Mouse (Mus musculus): ENCODE measurements at regions not wholly inside any gene's neighbourhood (a gene's known extent, or its start where the extent isn't known, plus 50 kb on each side); places are given as distances from the start of the nearest gene placed in this dataset.

GRCm38 (mm10) chr1:73259525-73260098, 243.9 kb upstream of the Tnp1 start:
- Histone ChIP-seq H3K4me3 (ENCODE audit: low read depth, low read length) (no peak overlapping the region), H3K9ac (replicated peaks; ENCODE audit: low read depth, low read length) (no peak overlapping the region), H3K27me3 (ENCODE audit: control insufficient read depth, insufficient read depth, low read length) (no peaks in the 10 kb centered on the region), H3K36me3 (ENCODE audit: control insufficient read depth, insufficient read depth, low read length) (no peaks in the 10 kb centered on the region), H3K9me3 (ENCODE audit: control insufficient read depth, low read length) (no peaks in the 10 kb centered on the region), H3K27ac (ENCODE audit: low read depth, low read length) (no peak overlapping the region), H3K4me2 (ENCODE audit: low read depth, low read length) (no peak overlapping the region), H3K4me1 (ENCODE audit: control insufficient read depth, insufficient read depth, low read length) (no peaks in the 10 kb centered on the region)
- WGBS: 42% methylated on average over 5 of the region's 5 CpGs
- ATAC-seq (ENCODE audit: low read depth): no peak

DNA sequence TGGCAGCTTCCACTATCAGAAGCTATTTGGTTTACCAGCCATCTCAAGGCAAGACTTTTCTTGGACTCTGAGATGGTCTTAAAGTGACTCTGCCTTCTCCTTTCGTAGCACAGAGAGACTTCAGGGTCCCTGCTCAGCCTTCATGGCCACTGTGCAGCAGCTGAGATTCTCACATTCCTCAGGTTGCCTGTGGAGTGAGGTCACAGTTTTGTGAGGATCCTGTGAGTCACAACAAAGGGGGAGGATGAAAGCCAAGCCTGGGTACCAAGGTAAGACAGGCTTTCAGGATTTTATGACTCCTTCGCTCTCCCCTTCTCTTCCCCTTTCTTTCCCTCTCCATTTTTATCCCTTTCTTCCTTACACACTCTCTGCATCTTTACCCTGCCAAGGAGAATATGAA, 241.6 kb upstream of the Tnp1 start:
- Histone ChIP-seq H3K36me3 (ENCODE audit: control insufficient read depth, insufficient read depth, low read length) (no peaks in the 10 kb centered on the region), H3K27ac (ENCODE audit: low read depth, low read length) (no peak overlapping the region), H3K27me3 (ENCODE audit: control insufficient read depth, insufficient read depth, low read length) (no peaks in the 10 kb centered on the region), H3K9ac (replicated peaks; ENCODE audit: low read depth, low read length) (no peak overlapping the region), H3K4me3 (ENCODE audit: low read depth, low read length) (no peak overlapping the region), H3K9me3 (ENCODE audit: control insufficient read depth, low read length) (no peaks in the 10 kb centered on the region), H3K4me1 (ENCODE audit: control insufficient read depth, insufficient read depth, low read length) (no peaks in the 10 kb centered on the region), H3K4me2 (ENCODE audit: low read depth, low read length) (no peak overlapping the region)
- ATAC-seq (ENCODE audit: low read depth): no peak
- WGBS: 88% methylated on average over 2 of the region's 2 CpGs

- no peak overlapping the region for H3K27ac ChIP-seq (ENCODE audit: low read depth, low read length)
- H3K27me3 ChIP-seq (ENCODE audit: control insufficient read depth, insufficient read depth, low read length): no peaks in the 10 kb centered on the region
- WGBS: 42% methylated on average over 12 of the region's 12 CpGs
- no peak for ATAC-seq (ENCODE audit: low read depth)
- H3K36me3 ChIP-seq (ENCODE audit: control insufficient read depth, insufficient read depth, low read length): no peaks in the 10 kb centered on the region
- peaks cover 5% of the 10 kb centered on the region; the same call in 1 of the 2 replicates for H3K4me1 ChIP-seq (ENCODE audit: control insufficient read depth, insufficient read depth, low read length)
- no peak overlapping the region for H3K4me2 ChIP-seq (ENCODE audit: low read depth, low read length)
- H3K9me3 ChIP-seq (ENCODE audit: control insufficient read depth, low read length): no peaks in the 10 kb centered on the region
- no peak overlapping the region for H3K9ac ChIP-seq (replicated peaks; ENCODE audit: low read depth, low read length)
- no peak overlapping the region for H3K4me3 ChIP-seq (ENCODE audit: low read depth, low read length)
Observed at GRCm38 (mm10) chr1:73251911-73252356, 236.2 kb upstream of the Tnp1 start.

- whole genome bisulfite sequencing: 63% methylated on average over 2 of the region's 2 CpGs
- no peak overlapping the region for H3K4me3 ChIP-seq (ENCODE audit: low read depth, low read length)
- ATAC-seq (ENCODE audit: low read depth): no peak; the same call in 1 of the 2 replicates
- no peaks in the 10 kb centered on the region for H3K36me3 ChIP-seq (ENCODE audit: control insufficient read depth, insufficient read depth, low read length)
- H3K4me1 ChIP-seq (ENCODE audit: control insufficient read depth, insufficient read depth, low read length): no peaks in the 10 kb centered on the region
- no peak overlapping the region for H3K9ac ChIP-seq (replicated peaks; ENCODE audit: low read depth, low read length)
- no peak overlapping the region for H3K27ac ChIP-seq (ENCODE audit: low read depth, low read length)
- no peaks in the 10 kb centered on the region for H3K27me3 ChIP-seq (ENCODE audit: control insufficient read depth, insufficient read depth, low read length)
- no peak overlapping the region for H3K4me2 ChIP-seq (ENCODE audit: low read depth, low read length)
- no peaks in the 10 kb centered on the region for H3K9me3 ChIP-seq (ENCODE audit: control insufficient read depth, low read length)
Observed at GRCm38 (mm10) chr1:73244016-73244415, 228.3 kb upstream of the Tnp1 start.

DNA sequence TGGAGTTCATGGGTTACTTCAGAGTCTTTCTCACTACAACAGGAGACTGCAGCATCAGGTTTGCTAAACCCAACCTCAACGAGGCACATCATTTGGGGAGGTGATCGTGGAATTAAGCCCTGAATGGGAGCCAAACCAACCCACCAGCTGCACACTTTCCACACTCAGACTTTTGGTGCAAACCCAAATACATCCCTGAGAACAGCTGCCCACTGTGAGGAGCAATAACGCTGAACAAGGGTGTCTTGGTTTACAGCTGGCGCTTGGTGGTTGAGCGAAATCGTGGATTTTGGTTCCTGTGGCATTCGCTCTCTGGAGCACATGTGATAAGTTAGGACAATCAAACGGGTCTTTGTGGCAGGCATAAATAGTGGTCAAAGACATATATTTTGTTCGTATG, 226.6 kb upstream of the Tnp1 start:
- no peak overlapping the region for H3K9ac ChIP-seq (replicated peaks; ENCODE audit: low read depth, low read length)
- H3K27ac ChIP-seq (ENCODE audit: low read depth, low read length): no peak overlapping the region
- H3K36me3 ChIP-seq (ENCODE audit: control insufficient read depth, insufficient read depth, low read length): no peaks in the 10 kb centered on the region
- no peaks in the 10 kb centered on the region for H3K27me3 ChIP-seq (ENCODE audit: control insufficient read depth, insufficient read depth, low read length)
- no peak overlapping the region for H3K4me2 ChIP-seq (ENCODE audit: low read depth, low read length)
- 84% methylated on average over 9 of the region's 9 CpGs for WGBS
- no peaks in the 10 kb centered on the region for H3K4me1 ChIP-seq (ENCODE audit: control insufficient read depth, insufficient read depth, low read length)
- no peak for ATAC-seq (ENCODE audit: low read depth)
- no peak overlapping the region for H3K4me3 ChIP-seq (ENCODE audit: low read depth, low read length)
- H3K9me3 ChIP-seq (ENCODE audit: control insufficient read depth, low read length): no peaks in the 10 kb centered on the region

GRCm38 (mm10) chr1:73236867-73237266, 221.2 kb upstream of the Tnp1 start:
- H3K4me3 ChIP-seq (ENCODE audit: low read depth, low read length): no peak overlapping the region

GRCm38 (mm10) chr1:73233636-73234035, 217.9 kb upstream of the Tnp1 start:
- no peaks in the 10 kb centered on the region for H3K27me3 ChIP-seq (ENCODE audit: control insufficient read depth, insufficient read depth, low read length)

More at GRCm38 (mm10) chr1:73236867-73237266, 221.2 kb upstream of the Tnp1 start:
- H3K9ac ChIP-seq (replicated peaks; ENCODE audit: low read depth, low read length): no peak overlapping the region
- H3K36me3 ChIP-seq (ENCODE audit: control insufficient read depth, insufficient read depth, low read length): no peaks in the 10 kb centered on the region
- 67% methylated on average over 3 of the region's 3 CpGs for WGBS
- no peaks in the 10 kb centered on the region for H3K4me1 ChIP-seq (ENCODE audit: control insufficient read depth, insufficient read depth, low read length)
- no peaks in the 10 kb centered on the region for H3K27me3 ChIP-seq (ENCODE audit: control insufficient read depth, insufficient read depth, low read length)
- H3K4me2 ChIP-seq (ENCODE audit: low read depth, low read length): no peak overlapping the region
- no peaks in the 10 kb centered on the region for H3K9me3 ChIP-seq (ENCODE audit: control insufficient read depth, low read length)
- no peak overlapping the region for H3K27ac ChIP-seq (ENCODE audit: low read depth, low read length)
- no peak for ATAC-seq (ENCODE audit: low read depth)

DNA sequence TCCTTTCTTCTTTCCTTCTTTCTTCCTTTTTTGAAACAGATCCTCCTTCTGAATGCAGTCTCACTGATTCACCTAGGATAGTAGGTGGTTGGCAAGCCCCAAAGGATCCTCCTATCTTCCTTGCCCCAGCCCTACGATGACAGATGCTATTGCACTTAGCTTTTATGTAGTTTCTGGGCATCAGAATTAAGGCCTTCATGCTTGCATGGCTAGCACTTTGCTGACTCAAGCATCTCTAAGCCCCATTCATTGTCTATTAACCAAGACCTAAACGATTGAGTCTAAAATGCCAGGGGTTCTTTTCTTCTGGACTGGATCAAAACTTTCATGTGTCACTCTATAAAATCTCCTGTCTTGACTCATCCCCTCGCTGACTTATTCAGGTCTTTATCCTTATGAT, 217.3 kb upstream of the Tnp1 start:
- no peak overlapping the region for H3K4me3 ChIP-seq (ENCODE audit: low read depth, low read length)
- no peak overlapping the region for H3K9ac ChIP-seq (replicated peaks; ENCODE audit: low read depth, low read length)
- no peak for ATAC-seq (ENCODE audit: low read depth)
- no peaks in the 10 kb centered on the region for H3K27me3 ChIP-seq (ENCODE audit: control insufficient read depth, insufficient read depth, low read length)
- no peak overlapping the region for H3K4me2 ChIP-seq (ENCODE audit: low read depth, low read length)
- H3K36me3 ChIP-seq (ENCODE audit: control insufficient read depth, insufficient read depth, low read length): no peaks in the 10 kb centered on the region
- H3K9me3 ChIP-seq (ENCODE audit: control insufficient read depth, low read length): 0 out of 2 replicates have a peak, but pooled peaks cover 3% of the 10 kb centered on the region
- no peak overlapping the region for H3K27ac ChIP-seq (ENCODE audit: low read depth, low read length)
- WGBS: 89% methylated on average over 3 of the region's 3 CpGs
- H3K4me1 ChIP-seq (ENCODE audit: control insufficient read depth, insufficient read depth, low read length): no peaks in the 10 kb centered on the region

More at GRCm38 (mm10) chr1:73233636-73234035, 217.9 kb upstream of the Tnp1 start:
- no peak overlapping the region for H3K27ac ChIP-seq (ENCODE audit: low read depth, low read length)
- ATAC-seq (ENCODE audit: low read depth): no peak
- H3K4me2 ChIP-seq (ENCODE audit: low read depth, low read length): no peak overlapping the region
- H3K9ac ChIP-seq (replicated peaks; ENCODE audit: low read depth, low read length): no peak overlapping the region
- 0 out of 2 replicates have a peak, but pooled peaks cover 3% of the 10 kb centered on the region for H3K9me3 ChIP-seq (ENCODE audit: control insufficient read depth, low read length)
- no peak overlapping the region for H3K4me3 ChIP-seq (ENCODE audit: low read depth, low read length)
- no peaks in the 10 kb centered on the region for H3K4me1 ChIP-seq (ENCODE audit: control insufficient read depth, insufficient read depth, low read length)
- H3K36me3 ChIP-seq (ENCODE audit: control insufficient read depth, insufficient read depth, low read length): no peaks in the 10 kb centered on the region

GRCm38 (mm10) chr1:73230611-73231010, 214.9 kb upstream of the Tnp1 start:
- Histone ChIP-seq H3K27ac (ENCODE audit: low read depth, low read length) (no peak overlapping the region), H3K4me3 (ENCODE audit: low read depth, low read length) (no peak overlapping the region), H3K9me3 (ENCODE audit: control insufficient read depth, low read length) (0 out of 2 replicates have a peak, but pooled peaks cover 3% of the 10 kb centered on the region), H3K27me3 (ENCODE audit: control insufficient read depth, insufficient read depth, low read length) (no peaks in the 10 kb centered on the region), H3K4me1 (ENCODE audit: control insufficient read depth, insufficient read depth, low read length) (no peaks in the 10 kb centered on the region), H3K9ac (replicated peaks; ENCODE audit: low read depth, low read length) (no peak overlapping the region), H3K36me3 (ENCODE audit: control insufficient read depth, insufficient read depth, low read length) (no peaks in the 10 kb centered on the region), H3K4me2 (ENCODE audit: low read depth, low read length) (no peak overlapping the region)
- 73% methylated on average over 1 of the region's 1 CpGs for WGBS
- no peak for ATAC-seq (ENCODE audit: low read depth)

Data from neural tube, embryonic 14.5 days (tissue).